Mouse (Mus musculus) granulocyte monocyte progenitor cell, adult 5-6 weeks (primary cell): Measurements from ENCODE around the gene Susd6. TPM values are rescaled to one million over a fixed set of nuclear protein-coding genes. Genes with fewer than 3 reads are reported as not detected.
"Not testable (repeated sequence)": the region's sequence is repeated elsewhere in the genome, so short reads cannot be mapped to it uniquely, and the experiment has no call there.

Source experiments
- ATAC-seq: replicated peaks from 2 replicates; pipeline ENCODE4 v1.8.0; 2016; ENCODE audit warnings: mild to moderate bottlenecking, moderate TSS enrichment, inconsistent platforms; ENCODE audit not compliant: poor library complexity, severe bottlenecking
- total RNA-seq, 2 experiments: library from RNA; stranded (forward) in 1 of 2; stranded (reverse) in 1 of 2; fragments of 200-712, 200-1000 nt in 1 of 2; fragments of >200 nt in 1 of 2; fragmentation: Nextera tagmentation in 1 of 2; gene quantifications; 2 replicates each; pipeline ENCODE4 v1.2.3; 2014 to 2017

The Susd6 gene
- total RNA-seq, 2 experiments from 2014 or later = 14.0 to 21.7 TPM

DNA sequence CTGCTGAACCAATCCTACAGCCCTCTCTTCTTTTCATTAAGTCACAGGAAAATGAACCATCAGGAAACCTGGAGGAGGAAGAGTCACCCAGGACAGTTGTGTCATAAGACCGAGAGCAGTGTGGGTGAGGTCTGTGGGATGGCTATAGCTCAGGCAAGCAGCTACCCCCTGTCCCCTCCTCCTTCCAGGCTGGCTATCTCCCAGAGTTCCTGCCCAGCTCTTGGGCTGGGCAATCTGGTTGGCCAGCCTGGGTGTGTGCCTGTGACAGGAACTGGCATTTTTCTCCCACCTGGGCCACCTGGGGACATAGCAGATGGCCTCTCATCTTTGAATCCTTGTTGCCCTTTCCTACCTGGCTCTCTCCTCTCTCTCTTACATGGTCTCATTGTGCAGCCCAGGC lies 6.4 kb upstream of the Susd6 start:
- ATAC-seq = no peak

DNA sequence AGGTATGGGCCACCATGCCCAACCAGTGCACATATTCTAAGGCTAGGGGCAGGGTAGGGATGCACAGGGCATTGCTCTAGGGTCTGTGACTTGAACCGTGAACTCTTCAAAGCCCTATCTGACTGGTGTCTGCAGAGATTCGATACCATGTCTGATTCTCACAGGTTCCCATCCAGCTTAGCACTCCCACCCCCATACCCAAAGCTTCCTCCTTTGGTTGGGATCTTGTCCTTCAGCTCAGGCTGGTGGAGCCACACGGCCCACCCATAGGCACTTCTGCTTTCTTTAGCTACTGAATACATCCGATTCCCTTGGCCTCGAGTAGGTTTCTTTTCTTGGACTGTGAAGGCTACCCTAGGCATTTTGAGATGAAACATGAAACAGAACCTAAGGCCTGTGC lies 5.3 kb upstream of the Susd6 start:
- peak; percentile 97 for ATAC-seq

DNA sequence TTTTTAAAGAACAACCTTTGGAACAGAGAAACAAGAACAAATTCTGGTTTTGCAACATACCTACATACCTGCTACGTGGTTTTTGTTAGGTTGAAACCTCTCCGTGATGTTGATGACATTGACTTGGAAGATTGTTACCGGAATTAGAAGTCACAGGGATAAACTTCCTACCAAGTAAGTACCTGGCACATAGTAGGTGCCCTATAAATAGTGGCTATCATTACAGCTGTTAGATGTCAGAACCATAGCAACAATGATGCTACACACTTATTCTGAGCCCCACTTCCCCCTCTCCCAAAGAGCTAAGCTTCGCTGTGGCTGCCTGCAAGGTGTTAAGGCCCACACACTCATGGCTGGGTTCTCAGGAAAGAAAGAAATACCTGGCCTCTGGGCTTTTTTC lies 4.7 kb upstream of the Susd6 start:
- ATAC-seq = no peak

DNA sequence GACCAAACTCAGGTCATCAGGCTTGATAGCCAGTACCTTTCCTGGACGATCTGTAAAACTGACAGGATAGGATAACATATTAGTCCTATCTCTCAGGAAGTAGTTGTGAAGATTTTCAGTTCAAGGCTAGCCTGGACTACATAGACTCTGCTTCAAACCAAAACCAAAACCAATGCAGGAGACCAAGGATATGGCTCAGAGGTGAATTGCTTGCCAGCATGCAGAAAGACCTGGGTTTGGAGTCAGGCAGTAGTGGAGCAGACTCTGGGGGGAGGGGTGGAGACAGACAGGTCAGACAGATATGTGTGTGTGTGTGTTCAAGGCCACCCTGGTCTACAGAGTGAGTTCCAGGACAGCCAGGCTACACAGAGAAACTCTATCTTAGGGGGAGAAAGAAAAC lies 3.7 kb upstream of the Susd6 start:
- ATAC-seq = no peak

DNA sequence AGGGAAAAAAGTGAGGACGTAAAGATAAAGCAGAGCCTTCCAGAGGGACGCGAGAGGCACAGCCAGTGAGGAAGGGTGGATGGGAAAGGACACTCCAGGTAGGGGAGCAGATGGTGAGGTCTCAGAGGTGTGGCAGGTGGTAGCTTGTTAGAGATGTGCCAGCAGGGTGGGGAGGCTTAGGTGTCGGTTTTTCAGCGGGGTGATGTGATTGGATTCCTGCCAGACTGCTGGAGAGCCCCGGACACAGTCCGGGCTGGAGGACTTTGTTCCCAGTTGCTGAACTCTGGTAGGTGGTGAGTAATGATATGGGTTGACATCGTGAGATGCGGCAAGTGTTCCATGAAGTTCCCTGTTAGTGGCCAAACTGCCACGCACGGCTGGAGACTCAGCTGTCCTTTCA lies 2.7 kb upstream of the Susd6 start:
- ATAC-seq = no peak

DNA sequence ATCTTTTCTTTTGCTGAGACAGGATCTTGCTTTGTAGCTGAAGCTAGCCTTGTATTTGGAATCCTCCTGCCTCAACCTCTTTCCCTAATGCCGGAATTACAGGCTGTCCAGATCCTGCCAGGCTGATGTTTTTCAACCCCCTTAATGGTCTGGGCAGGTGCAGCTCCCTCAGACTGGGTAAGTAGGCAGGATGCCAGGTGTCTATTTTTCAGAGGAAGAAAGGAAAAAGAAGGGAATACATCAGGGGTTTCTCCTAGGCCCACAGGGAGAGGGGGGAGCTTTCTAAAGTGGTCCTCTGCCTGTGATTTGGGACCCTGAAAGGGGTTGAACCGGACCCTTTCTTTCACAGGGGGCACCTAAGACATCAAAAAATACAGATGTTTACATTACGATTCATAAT lies 2.1 kb upstream of the Susd6 start:
- no peak for ATAC-seq

DNA sequence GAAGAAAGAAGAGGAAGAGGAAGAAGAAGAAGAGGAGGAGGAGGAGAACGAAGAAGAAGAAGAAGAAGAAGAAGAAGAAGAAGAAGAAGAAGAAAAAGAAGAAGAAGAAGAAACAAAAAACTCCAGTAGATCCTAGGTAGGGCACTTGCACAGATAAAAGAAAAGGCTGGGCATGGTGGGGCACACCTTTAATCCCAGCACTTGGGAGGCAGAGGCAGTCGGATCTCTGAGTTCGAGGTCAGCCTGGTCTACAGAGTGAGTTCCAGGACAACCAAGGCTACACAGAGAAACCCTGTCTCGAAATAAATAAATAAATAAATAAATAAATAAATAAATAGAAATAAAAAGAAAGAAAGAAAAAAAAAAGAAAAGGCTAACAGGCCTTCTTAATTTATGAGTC lies 1.0 kb upstream of the Susd6 start:
- not testable (repeated sequence) for ATAC-seq

DNA sequence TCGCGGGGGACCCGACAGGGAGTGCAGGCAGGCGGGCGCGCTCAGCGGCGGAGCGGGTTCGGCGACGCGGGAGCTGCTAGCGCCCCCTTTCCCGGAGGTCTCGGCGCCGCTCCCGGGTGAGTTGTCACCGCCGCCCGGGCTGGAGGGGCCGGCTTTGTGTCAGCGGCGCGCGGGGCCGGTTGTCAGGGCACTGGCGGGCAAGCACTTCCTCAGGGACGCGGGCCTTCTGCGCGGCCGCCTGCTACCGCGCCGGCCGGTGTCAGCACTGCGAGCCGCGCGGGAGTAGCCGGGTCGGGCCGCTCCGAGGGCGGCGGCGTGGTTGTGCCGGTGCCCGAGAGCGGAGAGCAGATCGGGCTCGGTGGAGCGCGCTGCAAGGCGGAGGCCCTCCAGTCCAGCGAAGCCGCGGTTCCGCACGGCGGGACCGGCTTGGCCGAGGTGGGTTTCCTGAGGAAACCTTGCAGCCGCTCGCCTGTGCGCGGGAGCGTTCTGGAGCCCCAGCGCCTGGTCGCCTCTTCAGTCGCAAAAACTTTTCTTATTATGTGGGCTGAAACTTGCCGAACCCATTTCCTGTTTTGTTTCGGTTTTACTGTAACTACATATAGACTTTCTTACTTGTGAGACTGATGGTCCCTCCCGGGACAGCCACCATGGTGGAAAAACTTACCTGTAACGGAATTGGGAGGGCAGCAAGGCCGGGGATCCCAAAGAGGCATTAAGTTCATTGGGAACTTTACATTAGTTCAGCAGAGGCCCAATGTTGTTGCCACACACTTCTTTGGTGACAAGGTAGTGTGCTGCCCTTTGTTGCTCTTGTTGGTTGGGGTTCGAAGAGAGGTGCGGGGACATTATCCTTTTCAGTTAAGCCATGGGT lies 625 bp downstream of the Susd6 start:
- no peak; the same call in 1 of the 2 replicates for ATAC-seq

DNA sequence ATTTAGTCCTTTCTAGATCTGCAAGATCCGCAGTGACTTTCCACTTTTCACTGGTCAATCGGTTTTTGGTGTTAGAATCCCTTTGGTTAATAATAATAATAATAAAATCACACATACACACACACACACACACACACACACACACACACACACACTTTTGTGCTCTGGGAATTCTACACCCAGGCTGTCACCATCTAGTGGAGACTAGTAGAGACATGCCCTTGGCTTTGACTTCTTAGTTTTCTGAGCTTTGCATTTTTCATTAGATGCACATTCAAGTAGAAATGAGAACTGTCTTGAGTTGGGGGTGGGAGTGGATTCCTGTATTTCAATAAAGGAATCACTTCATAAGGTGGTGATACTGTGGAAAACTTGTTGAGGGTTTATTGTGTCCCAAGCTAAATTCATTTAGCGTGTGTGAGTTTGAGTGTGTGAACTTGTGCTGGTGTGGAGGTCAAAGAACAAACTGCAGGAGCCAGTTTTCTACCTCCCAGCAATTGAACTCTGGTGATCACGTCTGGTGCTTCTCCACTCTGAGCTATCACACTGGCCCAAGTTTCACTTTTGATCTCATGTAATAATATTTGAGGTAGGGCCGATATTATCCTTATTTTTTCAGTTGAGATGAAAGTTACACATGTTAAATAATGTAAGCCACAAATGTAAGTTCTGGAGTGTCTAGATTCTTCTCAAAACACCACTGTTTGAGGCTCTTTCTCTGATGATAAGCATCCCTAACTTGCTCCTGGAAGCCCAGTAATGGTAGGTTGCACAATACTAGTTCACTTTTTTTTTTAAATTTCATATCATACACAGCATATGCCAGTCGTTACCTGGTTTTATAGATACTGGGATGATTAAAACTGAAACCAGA lies 1.5 kb downstream of the Susd6 start:
- 0 out of 2 replicates have a peak, but pooled peaks have one; percentile 11 for ATAC-seq

DNA sequence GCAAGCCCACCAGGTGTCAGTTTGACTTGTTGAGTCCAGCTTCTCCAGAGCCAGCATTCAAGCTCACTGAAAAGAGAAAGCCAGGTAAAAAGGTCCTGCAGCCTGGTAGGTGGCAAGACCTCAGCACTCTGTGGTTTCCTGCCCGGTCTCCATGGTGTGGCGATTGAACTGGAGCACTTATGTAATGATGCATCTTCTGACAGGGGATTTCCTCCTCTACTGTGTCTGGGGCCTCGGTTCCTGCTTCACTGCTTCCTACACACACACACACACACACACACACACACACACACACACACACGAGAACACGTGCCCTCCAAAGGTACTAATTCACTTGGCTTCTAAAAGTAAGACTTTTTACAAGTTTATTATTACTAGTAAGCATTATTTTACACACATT lies 2.6 kb downstream of the Susd6 start:
- ATAC-seq = peak; percentile 61

DNA sequence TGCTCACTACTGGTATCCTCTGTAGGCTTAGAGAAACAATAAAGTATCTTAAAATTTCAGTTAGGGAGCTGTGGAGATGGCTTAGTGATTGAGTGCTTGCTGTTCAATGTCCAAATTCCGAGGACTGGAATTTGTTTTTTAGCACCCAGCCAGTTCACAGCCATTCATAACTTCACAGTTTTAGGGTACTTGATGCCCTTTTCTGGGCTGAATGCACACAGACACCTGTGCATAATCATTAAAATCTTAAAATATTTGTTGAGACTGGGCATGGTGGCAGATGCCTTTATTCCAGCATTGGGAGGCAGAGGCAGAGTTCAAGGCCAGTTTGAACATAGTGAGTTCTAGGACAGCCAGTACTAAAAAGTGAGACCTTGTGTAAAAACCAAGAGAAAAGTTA lies 3.2 kb downstream of the Susd6 start:
- no peak for ATAC-seq

DNA sequence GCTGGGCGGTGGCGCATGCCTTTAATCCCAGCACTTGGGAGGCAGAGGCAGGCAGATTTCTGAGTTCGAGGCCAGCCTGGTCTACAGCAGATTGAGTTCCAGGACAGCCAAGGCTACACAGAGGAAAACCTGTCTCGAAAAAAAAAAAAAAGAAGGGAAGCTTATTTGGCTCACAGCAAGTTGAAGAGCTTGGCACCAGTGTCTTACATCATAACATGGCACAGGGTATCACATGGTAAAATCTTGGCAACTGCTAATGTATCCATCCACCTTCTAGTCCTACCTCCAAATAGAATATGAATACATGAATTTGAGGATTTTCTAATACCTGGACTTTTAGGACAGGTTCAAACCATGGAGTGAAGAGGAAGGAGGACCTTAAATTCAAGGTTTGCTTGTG lies 4.2 kb downstream of the Susd6 start:
- ATAC-seq = no peak

DNA sequence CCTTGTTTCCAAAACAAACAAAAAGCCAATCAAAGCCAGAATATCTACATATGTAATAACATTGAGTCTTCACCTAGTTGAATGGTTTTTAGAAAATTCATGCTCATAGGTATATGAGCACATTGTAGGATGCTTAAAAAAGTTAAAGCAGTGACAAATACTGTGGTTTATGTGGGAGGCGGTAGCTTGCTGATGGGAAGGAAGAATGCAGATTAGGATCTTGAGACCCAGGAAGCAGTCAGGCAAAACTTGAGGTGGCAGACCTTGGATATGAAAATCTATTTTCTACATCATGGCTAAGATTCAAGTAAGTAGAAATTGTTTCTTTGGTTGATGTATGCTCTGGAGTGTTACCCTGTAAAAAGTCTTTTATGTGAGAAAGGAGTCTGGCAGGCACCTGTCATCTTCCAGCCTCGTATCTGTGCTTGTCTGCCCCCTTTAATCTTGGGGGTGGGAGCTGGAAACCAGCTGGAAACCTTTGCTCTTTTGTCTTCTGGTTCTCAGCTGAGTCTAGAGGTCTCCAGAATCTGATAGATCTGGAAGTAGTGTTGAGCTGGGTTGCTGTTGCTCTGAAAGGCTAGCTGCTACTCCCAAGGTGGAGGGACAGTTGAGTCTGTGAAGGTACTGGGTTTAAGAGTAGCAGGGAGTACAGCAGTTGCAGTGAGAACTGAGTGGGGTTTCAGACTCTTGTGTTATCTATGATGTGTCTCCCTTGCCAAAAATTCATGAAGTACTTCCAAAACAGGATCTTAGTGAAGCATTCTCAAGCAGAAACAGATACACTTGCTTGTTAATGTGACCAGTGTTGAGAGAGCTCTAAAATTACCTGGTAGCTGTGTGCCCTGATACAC lies 4.8 kb downstream of the Susd6 start:
- ATAC-seq = no peak

DNA sequence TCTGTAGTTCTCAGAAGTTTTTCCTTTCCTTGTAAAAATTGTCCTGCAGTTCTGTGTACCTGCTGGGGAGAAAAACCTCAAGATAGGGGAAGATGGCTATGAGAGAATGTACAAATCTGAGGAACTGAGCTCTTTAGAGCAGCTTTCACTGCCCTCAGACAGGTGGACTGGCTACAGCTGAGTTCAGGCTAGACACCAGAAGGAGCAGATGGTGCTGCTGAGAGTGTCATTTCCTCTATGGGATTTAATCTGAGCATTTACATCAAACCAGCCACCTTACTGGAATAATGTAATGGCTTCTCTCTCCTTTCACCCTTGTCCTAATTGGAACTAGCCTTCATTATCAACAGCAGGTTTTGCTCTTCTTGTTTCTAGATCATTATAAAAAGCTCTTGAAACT lies 8.0 kb downstream of the Susd6 start:
- no peak; the same call in 1 of the 2 replicates for ATAC-seq

DNA sequence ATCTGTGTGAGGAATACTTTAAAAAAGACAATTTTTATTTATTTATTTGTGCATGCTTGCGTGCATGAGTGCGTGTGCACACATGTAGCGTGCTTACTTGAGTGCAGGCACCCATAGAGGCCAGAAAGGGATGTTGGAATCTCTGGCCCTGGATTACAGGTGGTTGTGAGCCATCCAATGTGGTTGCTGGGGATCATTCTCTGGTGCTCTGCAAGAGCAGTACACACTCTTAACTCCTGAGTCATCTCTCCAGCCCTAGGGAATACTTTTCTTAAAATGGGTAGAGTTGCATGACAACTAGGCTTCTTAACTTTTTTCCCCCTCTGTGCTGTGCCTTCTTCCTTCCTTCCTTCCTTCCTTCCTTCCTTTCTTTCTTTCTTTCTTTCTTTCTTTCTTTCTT lies 9.8 kb downstream of the Susd6 start:
- ATAC-seq = no peak

DNA sequence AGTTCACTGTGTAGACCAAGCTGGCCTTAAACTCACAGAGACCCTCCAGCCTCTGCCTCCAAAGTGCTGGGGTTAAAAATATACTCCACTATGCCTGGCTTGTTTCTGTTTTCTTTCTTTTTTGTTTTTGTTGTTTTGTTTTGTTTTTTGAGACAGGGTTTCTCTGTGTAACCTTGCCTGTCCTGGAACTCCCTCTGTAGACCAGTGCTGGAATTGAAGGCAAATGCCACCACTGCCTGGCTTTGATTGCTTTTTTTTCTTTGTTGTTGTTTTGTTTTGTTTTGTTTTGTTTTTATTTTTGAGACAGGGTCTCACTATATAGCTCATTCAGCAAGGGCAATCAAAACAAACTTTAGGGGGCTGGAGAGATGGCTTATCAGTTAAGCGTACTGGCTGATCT lies 11.1 kb downstream of the Susd6 start:
- ATAC-seq = no peak

DNA sequence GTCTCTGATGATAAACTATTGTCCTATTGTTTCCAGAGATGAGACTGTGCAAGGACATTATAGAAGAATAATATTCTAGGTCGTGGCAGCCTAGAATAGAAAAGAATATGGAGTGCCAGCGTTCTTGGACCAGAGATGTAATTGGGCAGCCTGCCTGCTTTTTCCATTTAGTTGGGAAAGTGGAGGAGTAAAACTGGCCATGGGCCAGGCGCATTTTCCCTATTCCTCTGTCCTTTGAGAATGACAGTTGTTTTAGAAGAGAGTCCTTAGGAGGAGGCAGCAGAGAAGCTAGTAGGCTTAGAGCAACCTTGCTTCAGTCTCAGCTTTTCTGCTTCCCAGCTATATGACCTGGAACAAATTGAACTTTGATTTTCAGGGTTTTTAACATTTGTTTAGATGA lies 13.6 kb downstream of the Susd6 start:
- no peak for ATAC-seq

DNA sequence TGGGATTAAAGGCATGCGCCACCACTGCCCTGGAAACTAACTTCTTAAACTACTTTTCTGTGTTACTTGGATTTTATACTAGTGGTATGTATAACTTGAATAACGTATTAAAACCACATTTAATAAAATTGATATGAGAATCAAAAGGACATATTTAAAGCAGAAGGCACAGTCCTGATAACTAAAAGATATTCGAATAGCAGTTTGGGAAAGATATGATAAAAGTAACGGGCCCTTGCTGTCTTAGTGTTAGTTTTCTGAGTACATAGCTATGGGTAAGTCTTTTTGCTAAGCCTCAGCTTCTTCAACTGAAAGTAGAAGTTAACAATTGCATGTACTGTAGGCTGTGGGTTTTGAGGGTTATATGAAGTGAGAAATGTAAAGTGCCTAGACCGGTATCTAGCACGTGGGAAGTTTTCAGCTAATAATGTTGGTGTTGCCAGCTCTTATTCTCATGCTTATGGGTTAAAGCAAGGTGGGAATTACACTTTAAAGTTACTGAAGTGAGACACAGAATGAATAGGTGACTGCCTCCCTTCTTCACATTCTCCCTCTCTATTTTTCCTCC lies 14.6 kb downstream of the Susd6 start:
- no peak for ATAC-seq

DNA sequence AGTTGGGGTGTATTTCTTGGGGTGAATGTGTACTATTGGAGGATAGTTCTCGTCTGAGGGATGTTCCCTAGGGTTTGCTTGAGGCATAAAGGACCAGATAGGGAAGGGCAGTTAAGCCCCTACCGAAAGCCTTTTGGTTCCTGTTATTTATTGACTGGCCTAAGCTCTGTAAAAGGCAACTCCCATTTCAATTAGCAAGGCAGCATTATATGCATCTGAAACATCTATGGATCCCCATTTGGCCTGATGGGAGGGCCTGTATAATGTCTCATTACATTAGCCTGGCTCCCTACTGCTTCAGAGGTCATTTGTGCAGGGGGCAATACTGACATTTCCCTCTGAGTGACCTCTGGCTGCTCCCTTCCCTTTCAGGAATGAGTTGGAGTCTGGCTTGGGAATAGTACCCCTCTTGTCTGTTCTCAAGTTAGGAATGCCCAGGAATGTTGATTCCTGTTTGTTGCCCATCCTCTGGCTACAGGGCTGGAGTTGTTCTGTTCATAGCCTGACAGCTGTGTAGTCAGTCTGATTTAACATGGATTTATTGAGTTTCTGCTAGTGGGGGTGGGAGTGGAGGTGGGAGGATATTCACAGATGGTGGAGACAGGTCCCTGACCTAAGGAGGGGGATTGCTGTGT lies 17.3 kb downstream of the Susd6 start:
- peak; percentile 48; the same call in 1 of the 2 replicates for ATAC-seq

DNA sequence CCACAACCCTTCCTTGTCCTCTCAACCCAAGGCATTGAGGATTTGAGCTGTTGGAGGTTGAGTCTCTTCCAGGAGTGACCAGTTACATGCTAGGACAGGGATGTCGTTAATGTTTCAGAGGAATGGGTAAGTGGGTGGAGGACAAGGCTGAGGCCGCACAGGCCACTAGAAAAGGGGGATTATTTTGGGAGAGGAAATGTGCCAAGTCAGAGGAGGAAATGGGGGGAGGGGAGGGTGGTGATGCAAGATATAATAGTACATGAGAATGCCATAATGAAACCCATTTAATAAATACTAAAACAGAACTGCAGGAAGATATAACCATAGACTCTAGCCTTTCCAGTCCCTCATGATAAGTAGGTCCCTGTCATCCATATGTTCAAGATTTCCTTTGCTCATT lies 19.7 kb downstream of the Susd6 start:
- ATAC-seq = peak; percentile 29; the same call in 1 of the 2 replicates
